Mouse (Mus musculus) testis, adult 2 months (tissue): Measurements from ENCODE around the gene Best2. TPM values are rescaled to one million over a fixed set of nuclear protein-coding genes. Genes with fewer than 3 reads are reported as not detected.

Source experiments
- H3K27ac ChIP-seq: fragments of 200-500 bp; 2 replicates; pipeline ENCODE4 v1.5.1; 2012; ENCODE audit warnings: low read depth, low read length; ENCODE audit not compliant: control insufficient read depth, insufficient read depth
- H3K27me3 ChIP-seq: fragments of 200-500 bp; 2 replicates; pipeline ENCODE4 v1.6.1; 2012; ENCODE audit warnings: mild to moderate bottlenecking, low read length, moderate library complexity; ENCODE audit not compliant: control insufficient read depth, insufficient read depth
- H3K36me3 ChIP-seq: fragments of 200-500 bp; 2 replicates; pipeline ENCODE4 v1.6.1; 2012; ENCODE audit warnings: mild to moderate bottlenecking, low read length; ENCODE audit not compliant: control insufficient read depth, insufficient read depth
- H3K4me1 ChIP-seq: fragments of 200-500 bp; 2 replicates; pipeline ENCODE4 v1.6.1; 2012; ENCODE audit warnings: low read length; ENCODE audit not compliant: control insufficient read depth, insufficient read depth
- H3K4me3 ChIP-seq: fragments of 200-500 bp; 2 replicates; pipeline ENCODE4 v1.5.1; 2012; ENCODE audit warnings: low read depth, mild to moderate bottlenecking, low read length, moderate library complexity, mixed read lengths; ENCODE audit not compliant: control insufficient read depth
- CTCF ChIP-seq: fragments of 200-500 bp; IDR thresholded peaks from 2 replicates; pipeline ENCODE4 v1.5.1; 2012; ENCODE audit warnings: low read depth, mild to moderate bottlenecking, inconsistent platforms, low read length, moderate library complexity; ENCODE audit not compliant: control insufficient read depth, insufficient read depth, insufficient replicate concordance
- POLR2A ChIP-seq: fragments of 200-500 bp; IDR thresholded peaks from 2 replicates; pipeline ENCODE4 v1.6.1; 2012; ENCODE audit warnings: low read depth, mild to moderate bottlenecking, inconsistent platforms, low read length, moderate library complexity; ENCODE audit not compliant: control insufficient read depth
- polyA plus RNA-seq: library from polyadenylated mRNA; depleted of rRNA; stranded (reverse); fragments of >200 nt; gene quantifications from 2 replicates; pipeline ENCODE4 v1.2.3, GENCODE M21; 2012

Best2 gene
- polyA plus RNA-seq, 1 experiment: not detected

- Histone ChIP-seq H3K27ac (peak within 1 kb of the TSS; percentile 88), H3K4me1 (peaks cover 13% of the 10 kb centered on the region), H3K36me3 (no peaks in the 10 kb centered on the region; the same call in 1 of the 2 replicates), H3K27me3 (no peaks in the 10 kb centered on the region), H3K4me3 (peak within 1 kb of the TSS; percentile 91)
- peak; percentile 61 for TF ChIP-seq POLR2A
- no peak for TF ChIP-seq CTCF
These were observed 22.5 kb upstream of the Best2 start, which contains the start of gene Tnpo2 for GRCm38 (mm10) chr8:85036718-85037365. Gene Tnpo2 (plus strand): TSS chr8:85036915.

- Histone ChIP-seq H3K27ac (peak overlapping the region; percentile 61; the same call in 1 of the 2 replicates), H3K27me3 (no peaks in the 10 kb centered on the region), H3K36me3 (no peaks in the 10 kb centered on the region; the same call in 1 of the 2 replicates), H3K4me1 (peaks cover 13% of the 10 kb centered on the region), H3K4me3 (peak overlapping the region; percentile 91)
- TF ChIP-seq POLR2A (no peak), CTCF (no peak)
These were observed 22.0 kb upstream of the Best2 start for GRCm38 (mm10) chr8:85036381-85036717.

- peak overlapping the region; percentile 12 for H3K4me3 ChIP-seq
- H3K27ac ChIP-seq: peak overlapping the region; percentile 61
- H3K27me3 ChIP-seq: no peaks in the 10 kb centered on the region
- H3K36me3 ChIP-seq: no peaks in the 10 kb centered on the region
- TF ChIP-seq CTCF (no peak), POLR2A (no peak)
- peaks cover 13% of the 10 kb centered on the region for H3K4me1 ChIP-seq
These were observed 21.5 kb upstream of the Best2 start for GRCm38 (mm10) chr8:85035728-85036310.

GRCm38 (mm10) chr8:85035165-85035727 lies 20.9 kb upstream of the Best2 start:
- Histone ChIP-seq H3K4me3 (peak overlapping the region; percentile 12), H3K4me1 (peaks cover 13% of the 10 kb centered on the region), H3K36me3 (no peaks in the 10 kb centered on the region), H3K27me3 (no peaks in the 10 kb centered on the region), H3K27ac (peak overlapping the region; percentile 61)
- TF ChIP-seq CTCF (no peak), POLR2A (no peak)

DNA sequence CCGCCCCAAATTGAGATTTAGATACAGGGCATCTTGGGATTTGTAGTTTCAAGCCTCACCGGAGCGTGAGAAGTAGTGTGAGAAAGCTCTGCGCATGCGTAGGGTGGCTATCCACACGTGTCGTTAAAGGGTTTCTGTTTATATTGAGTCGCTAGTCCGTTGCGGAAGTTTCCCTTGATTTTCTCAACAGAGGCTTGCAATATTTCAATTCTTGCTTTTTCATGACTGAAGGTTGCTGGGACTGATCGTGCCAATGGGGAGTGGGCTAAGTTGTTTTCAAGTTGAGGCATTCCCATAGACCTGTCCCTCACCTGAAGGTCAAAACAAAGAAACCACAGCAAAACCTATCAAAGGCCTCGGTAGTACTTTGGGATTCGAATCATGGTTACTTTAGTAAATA lies 20.4 kb upstream of the Best2 start:
- H3K4me3 ChIP-seq: no peak overlapping the region; the same call in 1 of the 2 replicates
- peaks cover 13% of the 10 kb centered on the region for H3K4me1 ChIP-seq
- no peaks in the 10 kb centered on the region for H3K36me3 ChIP-seq
- TF ChIP-seq CTCF (no peak), POLR2A (no peak)
- no peaks in the 10 kb centered on the region for H3K27me3 ChIP-seq
- no peak overlapping the region for H3K27ac ChIP-seq

DNA sequence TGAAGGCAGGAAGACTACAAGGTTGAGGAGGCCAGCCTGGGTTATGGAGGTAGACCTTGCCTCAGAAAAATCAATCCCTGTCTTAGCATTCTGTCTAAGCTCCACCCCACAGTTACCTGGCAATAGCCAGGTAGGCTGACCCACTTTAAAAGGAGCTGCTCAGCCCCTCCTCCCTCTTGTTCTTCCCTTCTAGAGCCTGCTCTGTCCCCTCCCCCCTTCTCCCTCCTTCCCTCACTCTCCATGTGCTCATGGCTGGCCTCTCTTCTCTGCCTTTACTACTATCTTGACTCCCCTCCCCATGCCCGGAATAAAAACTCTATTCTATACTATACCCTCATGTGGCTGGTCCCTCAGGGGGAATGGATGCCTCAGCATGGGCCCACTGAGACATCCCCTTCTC lies 19.5 kb upstream of the Best2 start:
- H3K4me3 ChIP-seq: no peak overlapping the region
- peaks cover 15% of the 10 kb centered on the region for H3K4me1 ChIP-seq
- no peak overlapping the region for H3K27ac ChIP-seq
- no peaks in the 10 kb centered on the region for H3K27me3 ChIP-seq
- no peaks in the 10 kb centered on the region for H3K36me3 ChIP-seq
- TF ChIP-seq POLR2A (no peak), CTCF (no peak)

GRCm38 (mm10) chr8:85032622-85033311 lies 18.4 kb upstream of the Best2 start:
- H3K27me3 ChIP-seq: no peaks in the 10 kb centered on the region
- no peak overlapping the region for H3K4me3 ChIP-seq
- no peak overlapping the region for H3K27ac ChIP-seq
- no peaks in the 10 kb centered on the region for H3K36me3 ChIP-seq
- H3K4me1 ChIP-seq: peaks cover 10% of the 10 kb centered on the region
- TF ChIP-seq POLR2A (no peak), CTCF (no peak)
